Mouse (Mus musculus) spleen, adult 2 months (tissue): ENCODE measurements around the gene Coq8a. TPM values are rescaled to one million over a fixed set of nuclear protein-coding genes. Genes with fewer than 3 reads are reported as not detected.

Experiments used
- DNase-seq, 2 experiments: peaks; one replicate each; pipeline versions ENCODE4 v3.0.0 to v3.0.0-alpha.2; 2012 to 2021; ENCODE audit warnings: low spot score in 2 of 2, low read depth in 1 of 2
- H3K27ac ChIP-seq: fragments of 200-500 bp; 2 replicates; pipeline ENCODE4 v1.5.1; 2012; ENCODE audit warnings: low read length, inconsistent platforms; ENCODE audit not compliant: insufficient read depth
- H3K27me3 ChIP-seq: fragments of 200-500 bp; 2 replicates; pipeline ENCODE4 v1.6.1; 2012; ENCODE audit warnings: mild to moderate bottlenecking, moderate library complexity, low read length, inconsistent platforms; ENCODE audit not compliant: control insufficient read depth, insufficient read depth
- H3K36me3 ChIP-seq: fragments of 200-500 bp; 2 replicates; pipeline ENCODE4 v1.6.1; 2012; ENCODE audit warnings: mild to moderate bottlenecking, low read length, inconsistent platforms; ENCODE audit not compliant: control insufficient read depth, insufficient read depth
- H3K4me1 ChIP-seq: fragments of 200-500 bp; 2 replicates; pipeline ENCODE4 v1.6.1; 2011; ENCODE audit warnings: inconsistent platforms; ENCODE audit not compliant: control insufficient read depth, insufficient read depth, insufficient read length
- H3K4me3 ChIP-seq: fragments of 200-500 bp; 2 replicates; pipeline ENCODE4 v1.5.1; 2011; ENCODE audit warnings: mild to moderate bottlenecking, inconsistent platforms; ENCODE audit not compliant: insufficient read depth, insufficient read length; ENCODE audit errors: extremely low read depth
- CTCF ChIP-seq: fragments of 200-500 bp; IDR thresholded peaks from 2 replicates; pipeline ENCODE4 v1.5.1; 2011; ENCODE audit warnings: mild to moderate bottlenecking, inconsistent platforms; ENCODE audit not compliant: insufficient read depth, insufficient read length, insufficient replicate concordance; ENCODE audit errors: extremely low read depth
- POLR2A ChIP-seq: fragments of 200-500 bp; IDR thresholded peaks from 2 replicates; pipeline ENCODE4 v1.6.1; 2011; ENCODE audit warnings: low read depth, low read length, inconsistent platforms
- WGBS: fragments of 180-500 bp; shearing (Covaris S2); methylation state at CpG from one replicate; pipeline ENCODE4 v1.1.7; 2018; 5-methylcytosine and 5-hydroxymethylcytosine counted together
- polyA plus RNA-seq: library from polyadenylated mRNA; depleted of rRNA; stranded (reverse); fragments of >200 nt; gene quantifications from 2 replicates; pipeline ENCODE4 v1.2.3, GENCODE M21; 2012; rRNA removed

Gene Coq8a
- polyA plus RNA-seq, 1 experiment: 24.0 TPM

DNA sequence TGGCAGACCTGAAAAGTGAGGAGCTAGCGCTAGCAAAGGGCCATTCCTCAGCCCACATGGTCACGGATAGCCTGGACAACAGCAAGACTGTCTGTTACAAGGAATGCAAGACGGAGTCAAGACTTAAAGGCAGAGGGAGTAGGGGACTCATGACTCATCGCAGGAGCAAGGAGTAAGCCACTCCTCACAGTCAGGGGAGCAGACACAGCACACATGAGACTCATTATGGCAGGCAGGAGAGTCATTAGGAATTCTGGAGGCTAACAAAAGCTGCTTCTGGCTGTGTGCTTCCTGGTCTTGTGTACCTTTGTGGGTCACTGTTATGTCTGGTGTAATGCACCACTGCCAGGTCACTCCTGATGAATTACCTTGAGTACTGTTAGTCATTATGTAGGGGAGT is 60.2 kb downstream of the Coq8a start:
- no peaks in the 10 kb centered on the region for H3K36me3 ChIP-seq
- TF ChIP-seq CTCF (no peak), POLR2A (no peak)
- 94% methylated on average over 4 of the region's 4 CpGs for WGBS
- H3K4me1 ChIP-seq: no peaks in the 10 kb centered on the region
- no peaks in the 10 kb centered on the region for H3K27me3 ChIP-seq
- H3K27ac ChIP-seq: no peak overlapping the region
- DNase-seq: no peak
- no peak overlapping the region for H3K4me3 ChIP-seq

DNA sequence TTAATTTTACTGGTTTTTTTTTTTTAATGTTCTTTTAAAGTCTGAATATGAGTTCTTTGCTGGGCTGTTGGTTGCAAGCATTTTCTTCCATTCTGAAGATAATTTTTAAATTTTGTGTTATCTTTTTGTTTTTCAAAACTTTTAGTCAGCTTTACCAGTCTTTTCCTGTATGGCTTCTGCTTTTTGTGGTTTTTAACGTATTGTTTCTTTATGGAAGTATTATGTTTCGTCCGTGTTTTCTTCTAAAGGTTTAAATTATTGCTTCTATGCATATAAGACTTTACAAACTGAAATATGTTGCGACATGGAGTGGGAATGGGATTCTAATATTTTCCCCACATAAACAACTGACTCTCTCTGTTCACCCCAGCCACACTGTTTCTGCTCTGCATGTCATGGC is 67.2 kb downstream of the Coq8a start:
- 44% methylated on average over 4 of the region's 4 CpGs for WGBS
- no peak for DNase-seq
- no peak overlapping the region for H3K27ac ChIP-seq
- no peak overlapping the region for H3K4me3 ChIP-seq
- TF ChIP-seq POLR2A (no peak), CTCF (no peak)
- no peaks in the 10 kb centered on the region for H3K4me1 ChIP-seq
- H3K27me3 ChIP-seq: no peaks in the 10 kb centered on the region
- no peaks in the 10 kb centered on the region for H3K36me3 ChIP-seq

DNA sequence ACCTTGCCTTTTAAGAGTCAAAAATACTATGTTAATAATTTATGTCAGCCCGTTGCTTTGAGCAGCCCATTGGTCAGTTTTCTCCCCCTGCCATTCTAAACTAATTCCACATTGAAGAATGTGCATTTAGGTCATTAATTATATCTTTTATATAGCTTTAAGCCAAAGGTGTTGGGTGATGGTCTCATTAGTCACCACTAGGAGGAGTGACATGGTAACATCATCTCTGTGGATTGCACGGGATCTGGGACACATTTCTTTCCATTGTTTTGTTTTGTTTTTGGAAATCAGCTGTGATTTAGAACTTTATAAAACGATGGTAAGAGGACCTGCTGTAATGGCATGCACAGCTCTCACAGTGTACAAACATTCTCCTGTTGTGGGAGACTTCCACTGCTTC is 68.0 kb downstream of the Coq8a start:
- 76% methylated on average over 3 of the region's 3 CpGs for WGBS
- DNase-seq: no peak
- Histone ChIP-seq H3K36me3 (no peaks in the 10 kb centered on the region), H3K27me3 (no peaks in the 10 kb centered on the region), H3K4me3 (no peak overlapping the region), H3K4me1 (no peaks in the 10 kb centered on the region), H3K27ac (no peak overlapping the region)
- TF ChIP-seq POLR2A (no peak), CTCF (no peak)

DNA sequence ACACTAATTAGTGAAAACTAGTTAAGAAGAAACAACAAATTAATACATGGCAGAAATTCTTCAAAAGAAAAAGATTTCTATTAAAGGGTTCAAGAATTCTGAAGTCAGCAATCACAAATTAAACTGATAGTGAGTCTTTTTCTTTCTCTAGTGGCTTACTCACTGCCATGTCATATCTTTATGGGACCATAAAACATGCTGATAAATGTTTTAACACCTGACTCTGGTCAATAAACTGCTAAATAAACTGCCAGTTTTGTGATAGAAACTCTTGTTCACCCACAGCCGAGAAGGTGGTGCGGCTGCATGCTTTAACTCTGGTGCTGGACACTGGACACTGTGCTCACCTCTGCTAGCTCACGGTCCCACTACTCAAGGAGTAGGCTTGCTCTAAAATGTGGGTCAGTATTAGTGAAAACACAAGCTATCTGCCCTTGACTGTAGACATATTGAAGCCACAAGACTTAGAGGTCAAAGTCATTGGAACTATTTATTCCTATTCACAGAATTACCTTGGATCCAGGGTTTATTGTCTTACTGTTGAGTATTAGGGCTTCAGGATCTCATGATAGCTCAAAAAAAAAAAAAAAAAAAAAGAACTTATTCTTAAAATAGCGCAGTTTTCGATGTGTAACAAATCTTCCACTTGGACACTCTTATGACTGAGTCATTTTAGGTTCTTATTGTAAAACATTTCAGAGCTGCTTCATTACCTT is 71.2 kb downstream of the Coq8a start:
- Histone ChIP-seq H3K4me1 (no peaks in the 10 kb centered on the region), H3K27ac (no peak overlapping the region), H3K27me3 (no peaks in the 10 kb centered on the region), H3K36me3 (no peaks in the 10 kb centered on the region), H3K4me3 (no peak overlapping the region)
- no peak for TF ChIP-seq POLR2A
- TF ChIP-seq CTCF: no peak
- DNase-seq: no peak
- 90% methylated on average over 5 of the region's 5 CpGs for WGBS

DNA sequence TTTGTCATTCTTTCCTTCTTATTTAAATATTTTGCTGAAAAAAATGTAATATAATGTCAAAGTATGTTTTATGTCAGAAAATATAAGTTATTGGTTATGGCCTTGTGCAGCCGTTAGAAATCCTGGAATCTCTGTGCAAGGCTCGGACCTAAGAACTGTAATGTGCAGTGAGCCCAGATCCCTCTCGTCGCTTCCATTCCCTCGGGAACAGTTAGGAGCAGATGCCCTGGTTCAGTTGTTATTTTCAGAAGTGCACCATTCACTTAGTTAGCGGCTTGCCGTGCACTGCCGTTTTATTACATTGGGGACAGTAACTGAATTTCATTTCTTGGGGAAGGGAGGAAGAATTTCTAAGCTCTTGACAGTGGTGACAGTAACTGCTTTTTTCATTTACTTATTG is 81.2 kb downstream of the Coq8a start:
- H3K36me3 ChIP-seq: no peaks in the 10 kb centered on the region
- H3K27ac ChIP-seq: no peak overlapping the region
- H3K27me3 ChIP-seq: no peaks in the 10 kb centered on the region
- H3K4me3 ChIP-seq: no peak overlapping the region
- 96% methylated on average over 8 of the region's 8 CpGs for WGBS
- no peak for DNase-seq
- TF ChIP-seq CTCF (no peak), POLR2A (no peak)
- no peaks in the 10 kb centered on the region for H3K4me1 ChIP-seq

DNA sequence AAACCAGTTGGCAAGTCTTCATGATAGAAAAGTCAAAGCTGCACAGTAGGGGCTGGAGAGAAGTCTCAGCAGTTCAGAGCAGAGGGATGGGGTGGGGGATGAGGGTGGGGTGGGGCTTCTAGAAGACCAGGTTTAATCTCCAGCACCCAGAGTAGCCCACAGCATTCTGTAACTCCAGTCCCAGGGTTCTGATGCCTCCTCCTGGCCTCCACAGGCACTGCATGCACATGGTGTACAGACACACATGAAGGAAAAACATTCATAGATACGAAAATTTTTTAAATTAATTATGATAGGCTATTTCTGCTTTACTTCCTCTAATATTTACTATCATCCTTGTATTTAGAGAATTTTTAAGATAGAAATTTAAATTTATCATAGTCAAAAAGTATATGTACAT is 82.9 kb downstream of the Coq8a start:
- no peaks in the 10 kb centered on the region for H3K27me3 ChIP-seq
- WGBS: 89% methylated on average over 1 of the region's 1 CpGs
- H3K4me3 ChIP-seq: no peak overlapping the region
- H3K27ac ChIP-seq: no peak overlapping the region
- no peaks in the 10 kb centered on the region for H3K36me3 ChIP-seq
- DNase-seq: no peak
- no peaks in the 10 kb centered on the region for H3K4me1 ChIP-seq
- TF ChIP-seq POLR2A (no peak), CTCF (no peak)

Other genes starting within 250 kb of the Coq8a start
- 2.8 and 3.6 TPM in 2 replicates for gene Cdc42bpa, start 239.1 kb downstream of the Coq8a start, polyA plus RNA-seq
- 93.6 and 101 TPM in 2 replicates for gene Psen2, start 63.8 kb upstream of the Coq8a start, polyA plus RNA-seq
- 22.9 and 24.7 TPM in 2 replicates for gene Itpkb, start 130.9 kb upstream of the Coq8a start, polyA plus RNA-seq